Mouse (Mus musculus): Measurements from ENCODE around the gene Dnah1. TPM values are rescaled to one million over a fixed set of nuclear protein-coding genes. Genes with fewer than 3 reads are reported as not detected.
A peak's percentile ranks its signal among the peaks of the same experiment; 100 is the strongest.

The Dnah1 gene
- polyA plus RNA-seq, 1 experiment from 2014 or later, result 1.5 TPM

- H3K4me2 ChIP-seq, result no peak overlapping the region
Observed at GRCm38 (mm10) chr14:31260374-31260773, 63.3 kb downstream of the Dnah1 start.

GRCm38 (mm10) chr14:31258476-31259050, 65.1 kb downstream of the Dnah1 start:
- Histone ChIP-seq H3K36me3 (ENCODE audit: control insufficient read depth, insufficient read depth, low read length) (peaks cover 50% of the 10 kb centered on the region), H3K4me2 (no peak overlapping the region), H3K9me3 (replicated peaks; ENCODE audit: control insufficient read depth, low read length) (no peaks in the 10 kb centered on the region), H3K4me1 (ENCODE audit: control insufficient read depth, insufficient read depth, low read length) (no peaks in the 10 kb centered on the region), H3K9ac (ENCODE audit: low read depth, low read length) (no peak overlapping the region), H3K27ac (ENCODE audit: low read depth, low read length) (no peak overlapping the region), H3K27me3 (ENCODE audit: control insufficient read depth, insufficient read depth, low read length) (no peaks in the 10 kb centered on the region), H3K4me3 (ENCODE audit: low read depth, low read length) (no peak overlapping the region)
- WGBS (ENCODE audit: insufficient replicate concordance), result 94% methylated on average over 14 of the region's 14 CpGs
- ATAC-seq (replicated peaks; ENCODE audit: insufficient number of reproducible peaks, low FRiP score, low TSS enrichment), result no peak

More at GRCm38 (mm10) chr14:31260374-31260773, 63.3 kb downstream of the Dnah1 start:
- no peak for ATAC-seq (replicated peaks; ENCODE audit: insufficient number of reproducible peaks, low FRiP score, low TSS enrichment)
- Histone ChIP-seq H3K36me3 (ENCODE audit: control insufficient read depth, insufficient read depth, low read length) (peaks cover 38% of the 10 kb centered on the region), H3K4me3 (ENCODE audit: low read depth, low read length) (no peak overlapping the region), H3K4me1 (ENCODE audit: control insufficient read depth, insufficient read depth, low read length) (no peaks in the 10 kb centered on the region), H3K27ac (ENCODE audit: low read depth, low read length) (no peak overlapping the region; the same call in 1 of the 2 replicates), H3K27me3 (ENCODE audit: control insufficient read depth, insufficient read depth, low read length) (no peaks in the 10 kb centered on the region), H3K9ac (ENCODE audit: low read depth, low read length) (no peak overlapping the region), H3K9me3 (replicated peaks; ENCODE audit: control insufficient read depth, low read length) (no peaks in the 10 kb centered on the region)
- WGBS (ENCODE audit: insufficient replicate concordance), result 84% methylated on average over 4 of the region's 4 CpGs

- Histone ChIP-seq H3K4me2 (peak overlapping the region; percentile 76), H3K4me1 (ENCODE audit: control insufficient read depth, insufficient read depth, low read length) (peaks cover 3% of the 10 kb centered on the region), H3K36me3 (ENCODE audit: control insufficient read depth, insufficient read depth, low read length) (peaks cover 22% of the 10 kb centered on the region), H3K9ac (ENCODE audit: low read depth, low read length) (peak overlapping the region; percentile 95), H3K4me3 (ENCODE audit: low read depth, low read length) (peak overlapping the region; percentile 98), H3K9me3 (replicated peaks; ENCODE audit: control insufficient read depth, low read length) (no peaks in the 10 kb centered on the region), H3K27ac (ENCODE audit: low read depth, low read length) (no peak overlapping the region), H3K27me3 (ENCODE audit: control insufficient read depth, insufficient read depth, low read length) (no peaks in the 10 kb centered on the region)
- ATAC-seq (replicated peaks; ENCODE audit: insufficient number of reproducible peaks, low FRiP score, low TSS enrichment), result no peak
- 91% methylated on average over 5 of the region's 5 CpGs for WGBS (ENCODE audit: insufficient replicate concordance)
Observed at GRCm38 (mm10) chr14:31252091-31252490, 71.6 kb downstream of the Dnah1 start.

GRCm38 (mm10) chr14:31251626-31252025, 72.1 kb downstream of the Dnah1 start:
- no peak for ATAC-seq (replicated peaks; ENCODE audit: insufficient number of reproducible peaks, low FRiP score, low TSS enrichment)
- H3K4me3 ChIP-seq (ENCODE audit: low read depth, low read length), result peak overlapping the region; percentile 98

GRCm38 (mm10) chr14:31251084-31251604, 72.6 kb downstream of the Dnah1 start, which contains the start of the genes Phf7 and Bap1:
Gene Phf7, minus strand, starts transcription at chr14:31251317.
Gene Bap1, plus strand, starts transcription at chr14:31251450.
- Histone ChIP-seq H3K4me1 (ENCODE audit: control insufficient read depth, insufficient read depth, low read length) (peaks cover 7% of the 10 kb centered on the region), H3K9ac (ENCODE audit: low read depth, low read length) (peak within 1 kb of the TSS; percentile 95), H3K9me3 (replicated peaks; ENCODE audit: control insufficient read depth, low read length) (no peaks in the 10 kb centered on the region), H3K4me3 (ENCODE audit: low read depth, low read length) (peak within 1 kb of the TSS; percentile 98), H3K4me2 (peak within 1 kb of the TSS; percentile 76), H3K27ac (ENCODE audit: low read depth, low read length) (peak within 1 kb of the TSS; percentile 84), H3K36me3 (ENCODE audit: control insufficient read depth, insufficient read depth, low read length) (peaks cover 14% of the 10 kb centered on the region), H3K27me3 (ENCODE audit: control insufficient read depth, insufficient read depth, low read length) (no peaks in the 10 kb centered on the region)
- WGBS (ENCODE audit: insufficient replicate concordance), result under 1% methylated on average over 60 of the region's 75 CpGs
- peak; percentile 93 for ATAC-seq (replicated peaks; ENCODE audit: insufficient number of reproducible peaks, low FRiP score, low TSS enrichment)

More at GRCm38 (mm10) chr14:31251626-31252025, 72.1 kb downstream of the Dnah1 start:
- H3K4me1 ChIP-seq (ENCODE audit: control insufficient read depth, insufficient read depth, low read length), result peaks cover 3% of the 10 kb centered on the region
- H3K9me3 ChIP-seq (replicated peaks; ENCODE audit: control insufficient read depth, low read length), result no peaks in the 10 kb centered on the region
- no peaks in the 10 kb centered on the region for H3K27me3 ChIP-seq (ENCODE audit: control insufficient read depth, insufficient read depth, low read length)
- peaks cover 18% of the 10 kb centered on the region for H3K36me3 ChIP-seq (ENCODE audit: control insufficient read depth, insufficient read depth, low read length)
- WGBS (ENCODE audit: insufficient replicate concordance), result 2% methylated on average over 18 of the region's 18 CpGs
- H3K27ac ChIP-seq (ENCODE audit: low read depth, low read length), result peak overlapping the region; percentile 84
- H3K4me2 ChIP-seq, result peak overlapping the region; percentile 76
- peak overlapping the region; percentile 95 for H3K9ac ChIP-seq (ENCODE audit: low read depth, low read length)

GRCm38 (mm10) chr14:31250222-31251083, 73.2 kb downstream of the Dnah1 start:
- 18% methylated on average over 38 of the region's 38 CpGs for WGBS (ENCODE audit: insufficient replicate concordance)
- Histone ChIP-seq H3K4me3 (ENCODE audit: low read depth, low read length) (peak overlapping the region; percentile 98), H3K36me3 (ENCODE audit: control insufficient read depth, insufficient read depth, low read length) (peaks cover 12% of the 10 kb centered on the region), H3K27ac (ENCODE audit: low read depth, low read length) (peak overlapping the region; percentile 84), H3K27me3 (ENCODE audit: control insufficient read depth, insufficient read depth, low read length) (no peaks in the 10 kb centered on the region), H3K4me2 (peak overlapping the region; percentile 76), H3K4me1 (ENCODE audit: control insufficient read depth, insufficient read depth, low read length) (peaks cover 8% of the 10 kb centered on the region), H3K9me3 (replicated peaks; ENCODE audit: control insufficient read depth, low read length) (no peaks in the 10 kb centered on the region), H3K9ac (ENCODE audit: low read depth, low read length) (peak overlapping the region; percentile 95)
- ATAC-seq (replicated peaks; ENCODE audit: insufficient number of reproducible peaks, low FRiP score, low TSS enrichment), result peak; percentile 85

- peaks cover 8% of the 10 kb centered on the region for H3K4me1 ChIP-seq (ENCODE audit: control insufficient read depth, insufficient read depth, low read length)
- no peak overlapping the region for H3K4me2 ChIP-seq
- no peaks in the 10 kb centered on the region for H3K36me3 ChIP-seq (ENCODE audit: control insufficient read depth, insufficient read depth, low read length)
- no peak overlapping the region for H3K27ac ChIP-seq (ENCODE audit: low read depth, low read length)
- 88% methylated on average over 6 of the region's 6 CpGs for WGBS (ENCODE audit: insufficient replicate concordance)
- ATAC-seq (replicated peaks; ENCODE audit: insufficient number of reproducible peaks, low FRiP score, low TSS enrichment), result no peak
- H3K4me3 ChIP-seq (ENCODE audit: low read depth, low read length), result no peak overlapping the region
- no peaks in the 10 kb centered on the region for H3K9me3 ChIP-seq (replicated peaks; ENCODE audit: control insufficient read depth, low read length)
- no peaks in the 10 kb centered on the region for H3K27me3 ChIP-seq (ENCODE audit: control insufficient read depth, insufficient read depth, low read length)
- H3K9ac ChIP-seq (ENCODE audit: low read depth, low read length), result no peak overlapping the region
Observed at GRCm38 (mm10) chr14:31248396-31248795, 75.3 kb downstream of the Dnah1 start.

GRCm38 (mm10) chr14:31245946-31246345, 77.8 kb downstream of the Dnah1 start:
- Histone ChIP-seq H3K9me3 (replicated peaks; ENCODE audit: control insufficient read depth, low read length) (no peaks in the 10 kb centered on the region), H3K4me3 (ENCODE audit: low read depth, low read length) (no peak overlapping the region), H3K36me3 (ENCODE audit: control insufficient read depth, insufficient read depth, low read length) (no peaks in the 10 kb centered on the region), H3K27ac (ENCODE audit: low read depth, low read length) (no peak overlapping the region), H3K4me2 (no peak overlapping the region), H3K9ac (ENCODE audit: low read depth, low read length) (no peak overlapping the region), H3K4me1 (ENCODE audit: control insufficient read depth, insufficient read depth, low read length) (0 out of 2 replicates have a peak, but pooled peaks cover 4% of the 10 kb centered on the region), H3K27me3 (ENCODE audit: control insufficient read depth, insufficient read depth, low read length) (no peaks in the 10 kb centered on the region)
- no peak for ATAC-seq (replicated peaks; ENCODE audit: insufficient number of reproducible peaks, low FRiP score, low TSS enrichment)
- 51% methylated on average over 1 of the region's 1 CpGs for WGBS (ENCODE audit: insufficient replicate concordance)
